Mouse (Mus musculus): ENCODE results near the gene Sh2b1. TPM values are rescaled to one million over a fixed set of nuclear protein-coding genes. Genes with fewer than 3 reads are reported as not detected.
"Not testable (repeated sequence)": the region's sequence is repeated elsewhere in the genome, so short reads cannot be mapped to it uniquely, and the experiment has no call there.

The Sh2b1 gene
- polyA plus RNA-seq, 1 experiment from 2014 or later, result 63.5 TPM

- H3K27me3 ChIP-seq, result no peaks in the 10 kb centered on the region
- peaks cover 8% of the 10 kb centered on the region for H3K4me1 ChIP-seq
- no peak overlapping the region for H3K27ac ChIP-seq
- H3K9me3 ChIP-seq (replicated peaks), result no peaks in the 10 kb centered on the region
- peaks cover 82% of the 10 kb centered on the region for H3K36me3 ChIP-seq
- no peak overlapping the region for H3K4me3 ChIP-seq
- H3K4me2 ChIP-seq (replicated peaks), result no peak overlapping the region
- ATAC-seq (ENCODE audit: low FRiP score), result no peak
- 92% methylated on average over 12 of the region's 12 CpGs for WGBS
- H3K9ac ChIP-seq, result no peak overlapping the region
Measured at GRCm38 (mm10) chr7:126497966-126498365, 22.7 kb upstream of the Sh2b1 start.

DNA sequence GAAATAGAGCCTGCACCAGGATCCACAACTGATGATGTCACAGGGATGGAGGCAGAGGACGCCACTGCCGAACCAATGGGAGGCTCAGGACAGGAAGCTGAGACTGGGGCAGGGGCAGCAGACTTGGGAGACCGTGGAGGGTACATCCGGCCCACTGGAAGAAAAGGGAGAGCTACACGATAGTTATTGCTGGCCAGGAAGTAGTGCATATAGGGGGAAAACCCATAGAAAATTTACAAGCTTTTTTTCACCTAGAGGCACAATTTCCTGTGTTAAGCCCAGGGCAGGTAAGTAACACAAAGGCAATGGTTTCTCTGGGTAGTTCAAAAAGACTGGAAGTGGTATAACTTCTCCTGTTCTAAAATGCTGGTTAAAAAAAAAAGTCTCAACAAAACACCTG lies 21.3 kb upstream of the Sh2b1 start:
- peaks cover 15% of the 10 kb centered on the region for H3K4me1 ChIP-seq
- WGBS, result 92% methylated on average over 5 of the region's 5 CpGs
- no peak overlapping the region for H3K4me2 ChIP-seq (replicated peaks)
- no peak overlapping the region for H3K4me3 ChIP-seq
- no peak overlapping the region for H3K9ac ChIP-seq
- H3K36me3 ChIP-seq, result peaks cover 95% of the 10 kb centered on the region
- H3K27me3 ChIP-seq, result no peaks in the 10 kb centered on the region
- no peak overlapping the region for H3K27ac ChIP-seq
- H3K9me3 ChIP-seq (replicated peaks), result no peaks in the 10 kb centered on the region
- no peak for ATAC-seq (ENCODE audit: low FRiP score)

- Histone ChIP-seq H3K9me3 (replicated peaks) (no peaks in the 10 kb centered on the region), H3K4me3 (no peak overlapping the region), H3K36me3 (peaks cover 96% of the 10 kb centered on the region), H3K27ac (no peak overlapping the region), H3K27me3 (no peaks in the 10 kb centered on the region), H3K9ac (no peak overlapping the region), H3K4me2 (replicated peaks) (no peak overlapping the region), H3K4me1 (peaks cover 7% of the 10 kb centered on the region; the same call in 1 of the 2 replicates)
- ATAC-seq (ENCODE audit: low FRiP score), result no peak
- 96% methylated on average over 6 of the region's 6 CpGs for WGBS
Measured at GRCm38 (mm10) chr7:126494120-126494519, 18.9 kb upstream of the Sh2b1 start.

DNA sequence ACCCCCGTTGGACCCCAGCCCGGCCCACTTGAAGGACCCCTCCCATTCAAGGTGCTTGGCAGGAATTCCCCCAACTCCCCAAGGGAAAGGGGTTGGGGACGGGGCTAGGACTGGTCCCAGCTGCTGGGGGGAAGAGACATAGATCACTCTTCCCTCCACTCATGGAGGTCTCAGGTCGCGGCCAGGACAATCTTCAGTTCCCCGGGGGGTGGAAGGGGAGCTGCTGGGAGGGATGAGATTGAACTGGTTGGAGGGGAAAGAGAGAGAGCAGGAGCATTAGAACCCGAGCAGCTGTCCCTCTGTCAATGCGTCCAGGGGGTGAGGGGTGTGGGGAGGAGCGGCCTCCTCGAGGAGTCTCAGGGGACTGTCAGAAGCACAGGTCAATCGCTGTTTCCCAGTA lies 16.7 kb upstream of the Sh2b1 start:
- H3K27me3 ChIP-seq, result no peaks in the 10 kb centered on the region
- WGBS, result 55% methylated on average over 11 of the region's 11 CpGs
- H3K27ac ChIP-seq, result no peak overlapping the region

DNA sequence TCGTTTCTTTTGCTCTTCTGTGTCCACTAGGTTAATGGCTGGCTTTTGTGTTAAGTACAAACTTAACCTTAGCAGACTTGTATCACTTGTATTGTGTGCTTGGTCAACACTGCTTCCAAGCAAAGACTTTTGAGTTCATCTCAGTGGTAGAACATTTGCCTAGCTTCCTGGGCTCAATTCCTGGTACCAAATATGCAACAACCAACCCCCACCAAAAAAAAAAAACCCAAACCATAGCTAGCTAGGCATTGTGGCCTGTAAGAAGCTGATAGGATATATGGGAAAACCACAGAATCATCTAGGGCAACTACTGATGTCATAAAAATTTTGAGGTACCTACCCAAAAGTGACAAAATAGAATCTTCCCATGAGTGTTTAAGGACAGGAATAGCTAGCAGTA lies 15.8 kb upstream of the Sh2b1 start:
- no peak overlapping the region for H3K4me2 ChIP-seq (replicated peaks)
- peaks cover 68% of the 10 kb centered on the region for H3K36me3 ChIP-seq
- WGBS, result 81% methylated on average over 1 of the region's 1 CpGs
- no peaks in the 10 kb centered on the region for H3K27me3 ChIP-seq
- ATAC-seq (ENCODE audit: low FRiP score), result no peak
- peaks cover 17% of the 10 kb centered on the region for H3K4me1 ChIP-seq
- no peaks in the 10 kb centered on the region for H3K9me3 ChIP-seq (replicated peaks)
- H3K27ac ChIP-seq, result no peak overlapping the region
- H3K9ac ChIP-seq, result no peak overlapping the region
- H3K4me3 ChIP-seq, result no peak overlapping the region

More for the DNA sequence above, 16.7 kb upstream of the Sh2b1 start:
- H3K9me3 ChIP-seq (replicated peaks), result no peaks in the 10 kb centered on the region
- H3K4me3 ChIP-seq, result no peak overlapping the region
- peaks cover 78% of the 10 kb centered on the region for H3K36me3 ChIP-seq
- no peak for ATAC-seq (ENCODE audit: low FRiP score)
- peaks cover 17% of the 10 kb centered on the region for H3K4me1 ChIP-seq
- no peak overlapping the region for H3K9ac ChIP-seq
- H3K4me2 ChIP-seq (replicated peaks), result no peak overlapping the region

- H3K9me3 ChIP-seq (replicated peaks); H3K27me3 ChIP-seq; H3K27ac ChIP-seq: not testable (repeated sequence)
- H3K9ac ChIP-seq, result peak overlapping the region; percentile 74
- peak overlapping the region; percentile 74 for H3K4me3 ChIP-seq
- peak; percentile 24 for ATAC-seq (ENCODE audit: low FRiP score)
- peak overlapping the region; percentile 87 for H3K4me2 ChIP-seq (replicated peaks)
- 19% methylated on average over 25 of the region's 25 CpGs for WGBS
- H3K4me1 ChIP-seq, result peaks cover 17% of the 10 kb centered on the region
- peaks cover 36% of the 10 kb centered on the region for H3K36me3 ChIP-seq
Measured at GRCm38 (mm10) chr7:126487617-126488385, 12.6 kb upstream of the Sh2b1 start.

DNA sequence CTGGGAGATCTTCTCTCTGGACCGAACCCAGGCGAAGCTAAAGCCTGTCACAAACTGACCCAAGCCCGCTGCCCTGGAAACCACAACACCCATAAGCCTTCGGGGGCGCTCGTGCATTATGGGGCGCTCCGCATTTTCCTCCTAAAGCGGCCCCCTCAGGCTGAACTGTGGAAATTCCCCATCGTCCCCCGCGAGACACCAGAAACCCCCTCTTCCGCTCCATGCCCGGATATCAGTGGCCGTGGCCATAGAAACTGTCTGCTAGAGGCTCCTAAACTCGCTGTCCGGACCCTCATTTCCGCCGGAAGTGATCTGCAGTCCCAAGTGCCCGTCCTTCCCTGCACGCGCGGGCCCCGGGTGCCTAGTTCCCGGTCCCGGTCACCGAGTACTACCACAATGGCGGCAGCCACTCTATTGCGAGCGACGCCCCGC lies 11.8 kb upstream of the Sh2b1 start, which contains the start of gene Tufm:
Tufm (plus strand) TSS at position 310 of the 432 bp plus-strand sequence.
- peak within 1 kb of the TSS; percentile 76 for H3K27ac ChIP-seq
- H3K4me1 ChIP-seq, result peaks cover 16% of the 10 kb centered on the region
- no peaks in the 10 kb centered on the region for H3K27me3 ChIP-seq
- ATAC-seq (ENCODE audit: low FRiP score), result peak; percentile 93
- WGBS, result 0% methylated on average over 32 of the region's 32 CpGs
- H3K9ac ChIP-seq, result peak within 1 kb of the TSS; percentile 74
- H3K4me2 ChIP-seq (replicated peaks), result peak within 1 kb of the TSS; percentile 87
- peaks cover 29% of the 10 kb centered on the region for H3K36me3 ChIP-seq
- H3K9me3 ChIP-seq (replicated peaks), result no peaks in the 10 kb centered on the region
- H3K4me3 ChIP-seq, result peak within 1 kb of the TSS; percentile 74

DNA sequence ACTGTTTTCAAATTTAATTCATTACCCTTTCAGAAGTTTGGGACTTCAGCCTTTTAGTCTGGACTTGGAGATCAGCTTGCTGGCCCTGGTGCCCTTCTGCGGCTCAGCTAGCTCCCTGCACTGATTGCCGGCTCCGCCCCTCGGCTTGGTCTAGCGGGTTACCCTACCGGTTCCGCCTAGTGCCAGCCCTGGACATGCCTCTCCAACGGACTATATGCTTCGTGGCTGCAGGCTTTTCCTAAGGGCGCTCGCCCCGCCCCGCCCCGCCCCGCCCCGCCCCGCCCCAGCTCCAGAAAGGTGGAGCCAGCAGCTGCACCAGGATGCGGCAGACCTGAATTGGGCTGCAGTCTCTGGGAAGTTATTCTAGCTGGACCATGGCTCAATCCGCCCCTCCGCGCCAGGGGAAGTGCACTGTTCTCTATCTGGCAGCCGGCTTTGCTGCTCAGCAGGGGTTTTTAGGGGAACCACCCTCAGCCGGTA lies 7.2 kb upstream of the Sh2b1 start:
- Histone ChIP-seq H3K9me3 (replicated peaks) (peaks cover 3% of the 10 kb centered on the region), H3K4me2 (replicated peaks) (peak overlapping the region; percentile 51), H3K27me3 (no peaks in the 10 kb centered on the region), H3K27ac (peak overlapping the region; percentile 67; the same call in 1 of the 2 replicates), H3K36me3 (no peaks in the 10 kb centered on the region), H3K4me1 (peaks cover 5% of the 10 kb centered on the region), H3K9ac (peak overlapping the region; percentile 20), H3K4me3 (peak overlapping the region; percentile 24)
- peak; percentile 56 for ATAC-seq (ENCODE audit: low FRiP score)
- under 1% methylated on average over 18 of the region's 23 CpGs for WGBS

GRCm38 (mm10) chr7:126481699-126482098 lies 6.5 kb upstream of the Sh2b1 start:
- peaks cover 5% of the 10 kb centered on the region for H3K4me1 ChIP-seq
- peaks cover 3% of the 10 kb centered on the region for H3K9me3 ChIP-seq (replicated peaks)
- no peak overlapping the region for H3K4me2 ChIP-seq (replicated peaks)
- H3K27ac ChIP-seq, result no peak overlapping the region
- ATAC-seq (ENCODE audit: low FRiP score), result no peak
- H3K27me3 ChIP-seq, result no peaks in the 10 kb centered on the region
- no peak overlapping the region for H3K4me3 ChIP-seq
- no peaks in the 10 kb centered on the region for H3K36me3 ChIP-seq
- no peak overlapping the region for H3K9ac ChIP-seq
- 23% methylated on average over 5 of the region's 5 CpGs for WGBS

DNA sequence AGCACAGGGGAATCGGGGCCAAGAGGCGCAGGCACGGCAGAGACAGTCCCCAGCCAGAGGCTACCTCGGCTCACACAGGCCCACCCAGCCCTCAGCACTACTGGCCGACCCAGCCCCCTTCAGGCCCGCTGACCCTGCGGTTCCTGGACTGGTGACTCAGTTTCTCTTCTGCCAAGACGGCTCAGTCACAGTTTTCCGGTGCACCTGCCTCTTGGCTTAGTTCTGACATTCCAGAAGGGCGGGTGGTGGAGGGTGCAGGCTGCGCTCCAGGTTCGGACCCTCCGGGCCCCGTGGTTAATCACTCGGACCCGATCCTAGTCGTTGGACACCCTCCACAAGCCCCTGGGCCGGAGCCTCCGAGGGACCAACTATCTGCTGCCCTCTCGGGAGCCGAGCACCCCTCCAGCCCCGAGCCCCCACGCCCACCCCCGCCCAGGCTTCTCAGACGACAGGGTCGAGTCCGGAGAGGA lies 703 bp downstream of the Sh2b1 start:
- H3K9ac ChIP-seq, result peak overlapping the region; percentile 97
- peaks cover 34% of the 10 kb centered on the region for H3K36me3 ChIP-seq
- H3K4me2 ChIP-seq (replicated peaks), result peak overlapping the region; percentile 98
- ATAC-seq (ENCODE audit: low FRiP score), result peak; percentile 63
- no peaks in the 10 kb centered on the region for H3K27me3 ChIP-seq
- H3K9me3 ChIP-seq (replicated peaks), result no peaks in the 10 kb centered on the region
- peak overlapping the region; percentile 88 for H3K4me3 ChIP-seq
- under 1% methylated on average over 27 of the region's 27 CpGs for WGBS
- H3K4me1 ChIP-seq, result peaks cover 20% of the 10 kb centered on the region
- H3K27ac ChIP-seq, result peak overlapping the region; percentile 93

- H3K4me1 ChIP-seq, result peaks cover 20% of the 10 kb centered on the region
- peak overlapping the region; percentile 88 for H3K4me3 ChIP-seq
- no peak overlapping the region for H3K27ac ChIP-seq
- no peak for ATAC-seq (ENCODE audit: low FRiP score)
- 89% methylated on average over 9 of the region's 9 CpGs for WGBS
- peak overlapping the region; percentile 97 for H3K9ac ChIP-seq
- peak overlapping the region; percentile 98 for H3K4me2 ChIP-seq (replicated peaks)
- H3K36me3 ChIP-seq, result peaks cover 43% of the 10 kb centered on the region
- H3K27me3 ChIP-seq, result no peaks in the 10 kb centered on the region
- H3K9me3 ChIP-seq (replicated peaks), result no peaks in the 10 kb centered on the region
Measured at GRCm38 (mm10) chr7:126473470-126474086, 1.6 kb downstream of the Sh2b1 start.

DNA sequence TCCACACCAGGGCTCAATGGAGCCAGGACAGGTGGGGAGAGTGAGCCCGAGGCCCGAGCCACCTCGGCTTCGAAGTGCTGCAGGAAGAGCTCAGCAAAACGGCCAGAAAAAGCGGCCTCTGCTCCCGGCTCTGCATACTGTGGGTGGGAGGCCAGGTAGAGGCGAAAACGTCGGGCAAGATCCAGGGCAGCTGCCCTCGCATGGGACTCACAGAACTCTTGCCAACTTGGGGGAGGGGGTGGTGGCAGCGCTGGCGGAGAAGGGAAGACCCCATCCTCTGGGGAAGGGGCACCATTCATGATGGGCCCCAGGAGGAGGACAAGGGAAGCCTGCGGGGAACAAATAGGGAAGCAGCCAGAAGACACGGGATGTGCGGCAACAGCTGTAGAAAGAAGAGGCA lies 2.5 kb downstream of the Sh2b1 start:
- WGBS, result 99% methylated on average over 16 of the region's 16 CpGs
- Histone ChIP-seq H3K4me1 (peaks cover 20% of the 10 kb centered on the region), H3K4me3 (no peak overlapping the region), H3K27me3 (no peaks in the 10 kb centered on the region), H3K36me3 (peaks cover 52% of the 10 kb centered on the region), H3K9me3 (replicated peaks) (no peaks in the 10 kb centered on the region), H3K9ac (no peak overlapping the region), H3K27ac (no peak overlapping the region), H3K4me2 (replicated peaks) (no peak overlapping the region)
- ATAC-seq (ENCODE audit: low FRiP score), result no peak

Measured in hindbrain, embryonic 12.5 days (tissue).